Mouse (Mus musculus) MEL (cell line): ENCODE results near the gene Unc119. TPM values are rescaled to one million over a fixed set of nuclear protein-coding genes. Genes with fewer than 3 reads are reported as not detected.

ENCODE experiments used
- DNase-seq: peaks from one replicate; pipeline ENCODE4 v3.0.0; 2011; ENCODE audit warnings: low read depth, low spot score
- H3K27ac ChIP-seq: 2 replicates; pipeline ENCODE4 v1.5.1; 2012; ENCODE audit warnings: low read depth, mild to moderate bottlenecking, control low read depth, low read length, moderate library complexity; ENCODE audit not compliant: control insufficient read depth
- H3K27me3 ChIP-seq, 2 experiments: fragments of 150-350 bp in 1 of 2; sonication (generic) in 1 of 2; 2 replicates each; pipeline ENCODE4 v1.6.1; 2012; ENCODE audit warnings: low read length in 2 of 2, mild to moderate bottlenecking in 2 of 2, improper control_type of control experiment in 1 of 2, moderate library complexity in 1 of 2; ENCODE audit not compliant: insufficient read depth in 2 of 2, control insufficient read depth in 1 of 2
- H3K36me3 ChIP-seq, 2 experiments: 2 replicates each; pipeline ENCODE4 v1.6.1; 2012 to 2014; ENCODE audit warnings: low read length in 2 of 2, improper control_type of control experiment in 1 of 2, inconsistent platforms in 1 of 2, mild to moderate bottlenecking in 1 of 2; ENCODE audit not compliant: insufficient read depth in 2 of 2, control insufficient read depth in 1 of 2
- H3K4me1 ChIP-seq, 2 experiments: fragments of 150-350 bp in 1 of 2; sonication (generic) in 1 of 2; 2 replicates each; pipeline ENCODE4 v1.6.1; 2012; ENCODE audit warnings: low read length in 2 of 2, improper control_type of control experiment in 1 of 2, mild to moderate bottlenecking in 1 of 2; ENCODE audit not compliant: insufficient read depth in 2 of 2, control insufficient read depth in 1 of 2
- H3K4me3 ChIP-seq, 2 experiments: fragments of 150-350 bp in 1 of 2; sonication (generic) in 1 of 2; 2 replicates each; pipeline ENCODE4 v1.5.1; 2012; ENCODE audit warnings: low read depth in 2 of 2, low read length in 2 of 2, mild to moderate bottlenecking in 2 of 2, moderate library complexity in 2 of 2, control low read depth in 1 of 2, improper control_type of control experiment in 1 of 2; ENCODE audit not compliant: control insufficient read depth in 1 of 2, insufficient read depth in 1 of 2
- H3K79me2 ChIP-seq: 2 replicates; pipeline ENCODE4 v1.6.1; 2012; ENCODE audit warnings: mild to moderate bottlenecking, low read length, moderate library complexity; ENCODE audit not compliant: control insufficient read depth, poor library complexity, insufficient read depth
- H3K9ac ChIP-seq: 2 replicates; pipeline ENCODE4 v1.6.1; 2012; ENCODE audit warnings: low read depth, mild to moderate bottlenecking, control low read depth, low read length, moderate library complexity; ENCODE audit not compliant: control insufficient read depth, poor library complexity, severe bottlenecking
- H3K9me3 ChIP-seq: fragments of 150-350 bp; sonication (generic); replicated peaks from 2 replicates; pipeline ENCODE4 v1.6.1; 2012; ENCODE audit warnings: mild to moderate bottlenecking, low read length, improper control_type of control experiment, moderate library complexity; ENCODE audit not compliant: insufficient read depth
- BHLHE40 ChIP-seq: IDR thresholded peaks from 2 replicates; pipeline ENCODE4 v1.6.1; 2012; ENCODE audit warnings: low read depth, mild to moderate bottlenecking, inconsistent platforms, low read length, improper control_type of control experiment, borderline replicate concordance
- CHD1 ChIP-seq: IDR thresholded peaks from 2 replicates; pipeline ENCODE4 v1.6.1; 2012; ENCODE audit warnings: low read depth, mild to moderate bottlenecking, inconsistent platforms, low read length, improper control_type of control experiment
- CHD2 ChIP-seq: IDR thresholded peaks from 2 replicates; pipeline ENCODE4 v1.6.1; 2011; ENCODE audit warnings: low read length, improper control_type of control experiment
- CTCF ChIP-seq, 3 experiments: IDR thresholded peaks in 2 of 3; conservative IDR thresholded peaks in 1 of 3; 2 replicates each; pipeline ENCODE4 v1.5.1; 2011 to 2012; ENCODE audit warnings: low read length in 3 of 3, low read depth in 2 of 3, mild to moderate bottlenecking in 2 of 3, improper control_type of control experiment in 1 of 3, inconsistent platforms in 1 of 3, mixed read lengths in 1 of 3, moderate library complexity in 1 of 3; ENCODE audit not compliant: control insufficient read depth in 1 of 3, insufficient read depth in 1 of 3, poor library complexity in 1 of 3, severe bottlenecking in 1 of 3
- E2F4 ChIP-seq: IDR thresholded peaks from 2 replicates; pipeline ENCODE4 v1.6.1; 2011; ENCODE audit warnings: low read depth, low read length, improper control_type of control experiment, borderline replicate concordance
- ELF1 ChIP-seq: IDR thresholded peaks from 2 replicates; pipeline ENCODE4 v1.6.1; 2014; ENCODE audit warnings: low read depth, mild to moderate bottlenecking, inconsistent platforms, low read length, improper control_type of control experiment, moderate library complexity
- EP300 ChIP-seq, 2 experiments: IDR thresholded peaks; 2 replicates each; pipeline ENCODE4 v1.6.1; 2011; ENCODE audit warnings: improper control_type of control experiment in 2 of 2, low read length in 2 of 2, low read depth in 1 of 2, mild to moderate bottlenecking in 1 of 2
- ETS1 ChIP-seq: IDR thresholded peaks from 2 replicates; pipeline ENCODE4 v1.6.1; 2012; ENCODE audit warnings: low read depth, mild to moderate bottlenecking, inconsistent platforms, low read length, improper control_type of control experiment, moderate library complexity
- GABPA ChIP-seq: IDR thresholded peaks from 2 replicates; pipeline ENCODE4 v1.6.1; 2012; ENCODE audit warnings: low read depth, mild to moderate bottlenecking, inconsistent platforms, low read length, improper control_type of control experiment, moderate library complexity
- GATA1 ChIP-seq: IDR thresholded peaks from 2 replicates; pipeline ENCODE4 v1.6.1; 2011; ENCODE audit warnings: low read depth, low read length, improper control_type of control experiment
- HCFC1 ChIP-seq: IDR thresholded peaks from 2 replicates; pipeline ENCODE4 v1.6.1; 2012; ENCODE audit warnings: low read depth, mild to moderate bottlenecking, inconsistent platforms, low read length, improper control_type of control experiment, moderate library complexity
- JUND ChIP-seq: IDR thresholded peaks from 2 replicates; pipeline ENCODE4 v1.6.1; 2011; ENCODE audit warnings: low read depth, mild to moderate bottlenecking, improper control_type of control experiment, low read length
- MAFK ChIP-seq: IDR thresholded peaks from 2 replicates; pipeline ENCODE4 v1.6.1; 2011; ENCODE audit warnings: low read depth, mild to moderate bottlenecking, low read length, improper control_type of control experiment, borderline replicate concordance
- MAX ChIP-seq: IDR thresholded peaks from 2 replicates; pipeline ENCODE4 v1.6.1; 2011; ENCODE audit warnings: low read length, improper control_type of control experiment
- MAZ ChIP-seq: IDR thresholded peaks from 2 replicates; pipeline ENCODE4 v1.6.1; 2012; ENCODE audit warnings: low read depth, mild to moderate bottlenecking, inconsistent platforms, low read length, improper control_type of control experiment
- MEF2A ChIP-seq: IDR thresholded peaks from 2 replicates; pipeline ENCODE4 v1.6.1; 2014; ENCODE audit warnings: low read depth, mild to moderate bottlenecking, inconsistent platforms, low read length, improper control_type of control experiment; ENCODE audit not compliant: poor library complexity, insufficient replicate concordance, severe bottlenecking; ENCODE audit errors: extremely low read depth
- MXI1 ChIP-seq: IDR thresholded peaks from 2 replicates; pipeline ENCODE4 v1.6.1; 2011; ENCODE audit warnings: mild to moderate bottlenecking, low read depth, low read length, improper control_type of control experiment
- MYB ChIP-seq: IDR thresholded peaks from 2 replicates; pipeline ENCODE4 v1.6.1; 2011; ENCODE audit warnings: mild to moderate bottlenecking, low read depth, low read length, improper control_type of control experiment
- MYC ChIP-seq: IDR thresholded peaks from 2 replicates; pipeline ENCODE4 v1.6.1; 2011; ENCODE audit warnings: low read depth, mild to moderate bottlenecking, low read length, improper control_type of control experiment, moderate library complexity
- NELFE ChIP-seq: IDR thresholded peaks from 2 replicates; pipeline ENCODE4 v1.6.1; 2011; ENCODE audit warnings: low read depth, low read length, improper control_type of control experiment
- NRF1 ChIP-seq: IDR thresholded peaks from 2 replicates; pipeline ENCODE4 v1.6.1; 2014; ENCODE audit warnings: low read depth, mild to moderate bottlenecking, inconsistent platforms, low read length, improper control_type of control experiment, moderate library complexity; ENCODE audit not compliant: poor library complexity, insufficient read depth, severe bottlenecking
- POLR2A ChIP-seq, 2 experiments: IDR thresholded peaks; 2 replicates each; pipeline ENCODE4 v1.6.1; 2011 to 2012; ENCODE audit warnings: low read length in 2 of 2, mild to moderate bottlenecking in 2 of 2, control low read depth in 1 of 2, improper control_type of control experiment in 1 of 2, low read depth in 1 of 2, moderate library complexity in 1 of 2; ENCODE audit not compliant: control insufficient read depth in 1 of 2, insufficient read depth in 1 of 2, poor library complexity in 1 of 2
- POLR2AphosphoS2 ChIP-seq: IDR thresholded peaks from 2 replicates; pipeline ENCODE4 v1.6.1; 2011; ENCODE audit warnings: low read length, improper control_type of control experiment
- POLR2AphosphoS5 ChIP-seq: IDR thresholded peaks from 2 replicates; pipeline ENCODE4 v1.6.1; 2012; ENCODE audit warnings: low read depth, borderline replicate concordance, mild to moderate bottlenecking, inconsistent platforms, low read length, moderate library complexity, mixed read lengths
- RAD21 ChIP-seq: IDR thresholded peaks from 2 replicates; pipeline ENCODE4 v1.6.1; 2011; ENCODE audit warnings: mild to moderate bottlenecking, low read depth, low read length, improper control_type of control experiment
- RCOR1 ChIP-seq: IDR thresholded peaks from 2 replicates; pipeline ENCODE4 v1.6.1; 2012; ENCODE audit warnings: low read depth, mild to moderate bottlenecking, inconsistent platforms, low read length, improper control_type of control experiment
- SIN3A ChIP-seq: IDR thresholded peaks from 2 replicates; pipeline ENCODE4 v1.6.1; 2012; ENCODE audit warnings: low read length, improper control_type of control experiment, inconsistent platforms
- SMC3 ChIP-seq: IDR thresholded peaks from 2 replicates; pipeline ENCODE4 v1.6.1; 2011; ENCODE audit warnings: low read depth, low read length, improper control_type of control experiment
- TAL1 ChIP-seq: IDR thresholded peaks from 2 replicates; pipeline ENCODE4 v1.6.1; 2012; ENCODE audit warnings: mild to moderate bottlenecking, inconsistent platforms, low read length, moderate library complexity, mixed read lengths
- TBP ChIP-seq: IDR thresholded peaks from 2 replicates; pipeline ENCODE4 v1.8.0; 2011; ENCODE audit warnings: low read depth, low read length, improper control_type of control experiment
- TCF12 ChIP-seq: IDR thresholded peaks from 2 replicates; pipeline ENCODE4 v1.6.1; 2014; ENCODE audit warnings: low read depth, mild to moderate bottlenecking, inconsistent platforms, low read length, improper control_type of control experiment, moderate library complexity
- UBTF ChIP-seq: IDR thresholded peaks from 2 replicates; pipeline ENCODE4 v1.6.1; 2012; ENCODE audit warnings: low read depth, mild to moderate bottlenecking, inconsistent platforms, low read length, improper control_type of control experiment, moderate library complexity, borderline replicate concordance; ENCODE audit not compliant: insufficient read depth
- USF1 ChIP-seq: IDR thresholded peaks from 2 replicates; pipeline ENCODE4 v1.6.1; 2014; ENCODE audit warnings: low read depth, mild to moderate bottlenecking, inconsistent platforms, low read length, improper control_type of control experiment, moderate library complexity
- USF2 ChIP-seq, 2 experiments: IDR thresholded peaks; 2 replicates each; pipeline ENCODE4 v1.6.1; 2011 to 2012; ENCODE audit warnings: improper control_type of control experiment in 2 of 2, low read length in 2 of 2, borderline replicate concordance in 1 of 2, inconsistent platforms in 1 of 2, low read depth in 1 of 2, mild to moderate bottlenecking in 1 of 2; ENCODE audit not compliant: insufficient read depth in 1 of 2
- ZC3H11A ChIP-seq: IDR thresholded peaks from 2 replicates; pipeline ENCODE4 v1.6.1; 2012; ENCODE audit warnings: low read depth, mild to moderate bottlenecking, inconsistent platforms, low read length, improper control_type of control experiment
- ZKSCAN1 ChIP-seq: IDR thresholded peaks from 2 replicates; pipeline ENCODE4 v1.6.1; 2012; ENCODE audit warnings: low read depth, mild to moderate bottlenecking, inconsistent platforms, low read length, improper control_type of control experiment, moderate library complexity
- ZMIZ1 ChIP-seq: IDR thresholded peaks from 2 replicates; pipeline ENCODE4 v1.6.1; 2012; ENCODE audit warnings: low read depth, mild to moderate bottlenecking, inconsistent platforms, low read length, improper control_type of control experiment, moderate library complexity
- ZNF384 ChIP-seq: IDR thresholded peaks from 2 replicates; pipeline ENCODE4 v1.6.1; 2012; ENCODE audit warnings: low read depth, mild to moderate bottlenecking, inconsistent platforms, low read length, improper control_type of control experiment
- polyA plus RNA-seq, 2 experiments: library from polyadenylated mRNA; stranded (reverse) in 1 of 2; unstranded in 1 of 2; fragments of >175 nt in 1 of 2; fragments of >200 nt in 1 of 2; gene quantifications; 2 replicates each; pipeline versions ENCODE4 v1.2.1 to v1.2.4; 2012; ENCODE audit warnings: low replicate concordance in 2 of 2, low read depth in 1 of 2; ENCODE audit not compliant: insufficient read length in 2 of 2, insufficient read depth in 1 of 2, missing spikeins in 1 of 2
- total RNA-seq: library from RNA; depleted of rRNA; stranded (reverse); fragments of 300-350 nt; gene quantifications from 2 replicates; pipeline ENCODE4 v1.2.3, GENCODE M21; 2012

Unc119 gene
- total and polyA plus RNA-seq, 3 experiments, result 61.7 to 140 TPM; not detected in 1

DNA sequence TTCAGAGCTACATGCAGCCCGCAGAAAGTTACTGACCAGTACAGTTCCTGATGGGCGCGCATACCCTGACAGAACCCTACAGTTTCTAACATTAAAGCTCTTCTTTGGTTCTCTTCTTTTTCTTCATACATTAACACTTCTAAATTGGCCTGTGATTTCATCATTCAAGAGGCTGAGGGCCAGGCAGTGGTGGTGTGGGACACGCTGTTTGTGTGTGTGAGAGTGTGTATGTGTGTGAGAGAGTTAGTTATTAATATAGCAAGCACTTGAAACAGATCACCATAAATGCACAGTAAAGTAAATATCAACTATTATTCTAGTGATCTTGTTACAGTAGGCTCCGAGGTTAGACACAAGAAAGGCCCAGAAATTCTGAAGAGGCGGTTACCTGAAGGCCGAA is 42.4 kb upstream of the Unc119 start:
- peak overlapping the region; percentile 91 for H3K27ac ChIP-seq
- peaks cover 24 to 39% of the 10 kb centered on the region in 2 experiments for H3K36me3 ChIP-seq
- DNase-seq, result no peak
- H3K4me1 ChIP-seq, result peaks cover 9 to 14% of the 10 kb centered on the region in 2 experiments; a peak in 3 of 4 replicates
- H3K79me2 ChIP-seq, result peaks cover 32% of the 10 kb centered on the region
- H3K4me3 ChIP-seq, result peak overlapping the region; percentile 79 to 87
- H3K9ac ChIP-seq, result peak overlapping the region; percentile 87
- no peaks in the 10 kb centered on the region for H3K9me3 ChIP-seq
- no peaks in the 10 kb centered on the region for H3K27me3 ChIP-seq
- TF ChIP-seq ZNF384 (no peak), ZKSCAN1 (no peak), MEF2A (no peak), SMC3 (no peak), POLR2AphosphoS2 (no peak), JUND (no peak), E2F4 (no peak), POLR2A (IDR thresholded peaks at IDR 0.05; ENCODE audit: control insufficient read depth in 1 of 2, insufficient read depth in 1 of 2, low read depth in 1 of 2, low read length in 2 of 2, poor library complexity in 1 of 2) (no peak), CHD1 (peak; percentile 92), UBTF (0 out of 2 replicates have a peak, but pooled peaks have one; percentile 33), ELF1 (no peak), MAZ (no peak), CTCF (IDR thresholded peaks at IDR 0.05 in 2 of 3, conservative IDR thresholded peaks at IDR 0.05 in 1 of 3; ENCODE audit: control insufficient read depth in 1 of 3, insufficient read depth in 1 of 3, low read depth in 2 of 3, low read length in 3 of 3, poor library complexity in 1 of 3, severe bottlenecking in 1 of 3) (no peak), ZC3H11A (no peak), ETS1 (no peak), TCF12 (no peak; the same call in 1 of the 2 replicates), SIN3A (no peak), GABPA (no peak), CHD2 (no peak), NELFE (no peak), TAL1 (no peak), EP300 (IDR thresholded peaks at IDR 0.05; ENCODE audit: low read depth in 1 of 2, low read length in 2 of 2) (peak in 1 of 2 experiments; percentile 23; a peak in 1 of 4 replicates), ZMIZ1 (no peak), TBP (no peak), MYB (no peak), GATA1 (no peak), MXI1 (peak; percentile 78; the same call in 1 of the 2 replicates), USF2 (IDR thresholded peaks at IDR 0.05; ENCODE audit: borderline replicate concordance in 1 of 2, insufficient read depth in 1 of 2, low read depth in 1 of 2, low read length in 2 of 2) (no peak), HCFC1 (no peak), NRF1 (no peak), RCOR1 (no peak), MAX (peak; percentile 51), RAD21 (no peak), MAFK (no peak), POLR2AphosphoS5 (no peak), MYC (peak; percentile 26; the same call in 1 of the 2 replicates), BHLHE40 (no peak), USF1 (no peak)
